Mouse (Mus musculus): Measurements from ENCODE around the gene Nrxn3. TPM values are rescaled to one million over a fixed set of nuclear protein-coding genes. Genes with fewer than 3 reads are reported as not detected.

Gene Nrxn3
- polyA plus RNA-seq, 1 experiment = 0.47 TPM

- TF ChIP-seq CTCF (IDR thresholded peaks at IDR 0.05; ENCODE audit: extremely low read depth, insufficient read length, insufficient replicate concordance, low read depth, low read length) = no peak
- TF ChIP-seq POLR2A (IDR thresholded peaks at IDR 0.05; ENCODE audit: low read depth, low read length) = no peak
- WGBS = 64% methylated on average over 3 of the region's 3 CpGs
- H3K4me1 ChIP-seq (ENCODE audit: control insufficient read depth, insufficient read depth, insufficient read length, low read length) = no peaks in the 10 kb centered on the region
- H3K27me3 ChIP-seq (ENCODE audit: control insufficient read depth, insufficient read depth, low read length) = no peaks in the 10 kb centered on the region
- H3K36me3 ChIP-seq (ENCODE audit: control insufficient read depth, insufficient read depth, low read length) = no peaks in the 10 kb centered on the region
- no peak overlapping the region for H3K4me3 ChIP-seq (ENCODE audit: low read depth, low read length)
- H3K27ac ChIP-seq (ENCODE audit: insufficient read depth, low read depth, low read length) = no peak overlapping the region
Measured at GRCm38 (mm10) chr12:90144247-90144646, 1421.6 kb downstream of the Nrxn3 start.

- 93% methylated on average over 4 of the region's 4 CpGs for WGBS
- no peak for TF ChIP-seq CTCF (IDR thresholded peaks at IDR 0.05; ENCODE audit: extremely low read depth, insufficient read length, insufficient replicate concordance, low read depth, low read length)
- no peak for TF ChIP-seq POLR2A (IDR thresholded peaks at IDR 0.05; ENCODE audit: low read depth, low read length)
Measured at GRCm38 (mm10) chr12:90158131-90158772, 1435.6 kb downstream of the Nrxn3 start.

GRCm38 (mm10) chr12:90159911-90160310 lies 1437.2 kb downstream of the Nrxn3 start:
- H3K36me3 ChIP-seq (ENCODE audit: control insufficient read depth, insufficient read depth, low read length) = no peaks in the 10 kb centered on the region
- H3K27me3 ChIP-seq (ENCODE audit: control insufficient read depth, insufficient read depth, low read length) = no peaks in the 10 kb centered on the region
- TF ChIP-seq CTCF (IDR thresholded peaks at IDR 0.05; ENCODE audit: extremely low read depth, insufficient read length, insufficient replicate concordance, low read depth, low read length) = no peak
- TF ChIP-seq POLR2A (IDR thresholded peaks at IDR 0.05; ENCODE audit: low read depth, low read length) = no peak
- H3K4me3 ChIP-seq (ENCODE audit: low read depth, low read length) = no peak overlapping the region
- no peak overlapping the region for H3K27ac ChIP-seq (ENCODE audit: insufficient read depth, low read depth, low read length)
- 95% methylated on average over 3 of the region's 3 CpGs for WGBS
- H3K4me1 ChIP-seq (ENCODE audit: control insufficient read depth, insufficient read depth, insufficient read length, low read length) = no peaks in the 10 kb centered on the region

More at GRCm38 (mm10) chr12:90158131-90158772, 1435.6 kb downstream of the Nrxn3 start:
- no peak overlapping the region for H3K4me3 ChIP-seq (ENCODE audit: low read depth, low read length)
- no peaks in the 10 kb centered on the region for H3K36me3 ChIP-seq (ENCODE audit: control insufficient read depth, insufficient read depth, low read length)
- H3K27me3 ChIP-seq (ENCODE audit: control insufficient read depth, insufficient read depth, low read length) = no peaks in the 10 kb centered on the region
- H3K27ac ChIP-seq (ENCODE audit: insufficient read depth, low read depth, low read length) = no peak overlapping the region
- H3K4me1 ChIP-seq (ENCODE audit: control insufficient read depth, insufficient read depth, insufficient read length, low read length) = no peaks in the 10 kb centered on the region

GRCm38 (mm10) chr12:90166118-90166517 lies 1443.4 kb downstream of the Nrxn3 start:
- H3K4me1 ChIP-seq (ENCODE audit: control insufficient read depth, insufficient read depth, insufficient read length, low read length) = no peaks in the 10 kb centered on the region
- no peak overlapping the region for H3K27ac ChIP-seq (ENCODE audit: insufficient read depth, low read depth, low read length)
- no peak overlapping the region for H3K4me3 ChIP-seq (ENCODE audit: low read depth, low read length)
- no peaks in the 10 kb centered on the region for H3K36me3 ChIP-seq (ENCODE audit: control insufficient read depth, insufficient read depth, low read length)
- H3K27me3 ChIP-seq (ENCODE audit: control insufficient read depth, insufficient read depth, low read length) = no peaks in the 10 kb centered on the region
- no peak for TF ChIP-seq POLR2A (IDR thresholded peaks at IDR 0.05; ENCODE audit: low read depth, low read length)
- TF ChIP-seq CTCF (IDR thresholded peaks at IDR 0.05; ENCODE audit: extremely low read depth, insufficient read length, insufficient replicate concordance, low read depth, low read length) = no peak
- 77% methylated on average over 2 of the region's 2 CpGs for WGBS

GRCm38 (mm10) chr12:90181566-90181965 lies 1458.9 kb downstream of the Nrxn3 start:
- Histone ChIP-seq H3K4me1 (ENCODE audit: control insufficient read depth, insufficient read depth, insufficient read length, low read length) (no peaks in the 10 kb centered on the region), H3K27me3 (ENCODE audit: control insufficient read depth, insufficient read depth, low read length) (no peaks in the 10 kb centered on the region), H3K36me3 (ENCODE audit: control insufficient read depth, insufficient read depth, low read length) (no peaks in the 10 kb centered on the region), H3K27ac (ENCODE audit: insufficient read depth, low read depth, low read length) (no peak overlapping the region), H3K4me3 (ENCODE audit: low read depth, low read length) (no peak overlapping the region)
- 70% methylated on average over 3 of the region's 3 CpGs for WGBS
- no peak for TF ChIP-seq CTCF (IDR thresholded peaks at IDR 0.05; ENCODE audit: extremely low read depth, insufficient read length, insufficient replicate concordance, low read depth, low read length)
- no peak for TF ChIP-seq POLR2A (IDR thresholded peaks at IDR 0.05; ENCODE audit: low read depth, low read length)

GRCm38 (mm10) chr12:90183021-90183420 lies 1460.3 kb downstream of the Nrxn3 start:
- Histone ChIP-seq H3K36me3 (ENCODE audit: control insufficient read depth, insufficient read depth, low read length) (no peaks in the 10 kb centered on the region), H3K27me3 (ENCODE audit: control insufficient read depth, insufficient read depth, low read length) (no peaks in the 10 kb centered on the region), H3K4me3 (ENCODE audit: low read depth, low read length) (no peak overlapping the region), H3K4me1 (ENCODE audit: control insufficient read depth, insufficient read depth, insufficient read length, low read length) (no peaks in the 10 kb centered on the region), H3K27ac (ENCODE audit: insufficient read depth, low read depth, low read length) (no peak overlapping the region)
- WGBS = 75% methylated on average over 2 of the region's 2 CpGs
- TF ChIP-seq CTCF (IDR thresholded peaks at IDR 0.05; ENCODE audit: extremely low read depth, insufficient read length, insufficient replicate concordance, low read depth, low read length) = no peak
- no peak for TF ChIP-seq POLR2A (IDR thresholded peaks at IDR 0.05; ENCODE audit: low read depth, low read length)

- Histone ChIP-seq H3K4me1 (ENCODE audit: control insufficient read depth, insufficient read depth, insufficient read length, low read length) (no peaks in the 10 kb centered on the region), H3K27me3 (ENCODE audit: control insufficient read depth, insufficient read depth, low read length) (no peaks in the 10 kb centered on the region), H3K27ac (ENCODE audit: insufficient read depth, low read depth, low read length) (no peak overlapping the region), H3K36me3 (ENCODE audit: control insufficient read depth, insufficient read depth, low read length) (no peaks in the 10 kb centered on the region), H3K4me3 (ENCODE audit: low read depth, low read length) (no peak overlapping the region)
- TF ChIP-seq CTCF (IDR thresholded peaks at IDR 0.05; ENCODE audit: extremely low read depth, insufficient read length, insufficient replicate concordance, low read depth, low read length) (no peak), POLR2A (IDR thresholded peaks at IDR 0.05; ENCODE audit: low read depth, low read length) (no peak)
Measured at GRCm38 (mm10) chr12:90196161-90196560, 1473.5 kb downstream of the Nrxn3 start.
